In the genomic region with DNA sequence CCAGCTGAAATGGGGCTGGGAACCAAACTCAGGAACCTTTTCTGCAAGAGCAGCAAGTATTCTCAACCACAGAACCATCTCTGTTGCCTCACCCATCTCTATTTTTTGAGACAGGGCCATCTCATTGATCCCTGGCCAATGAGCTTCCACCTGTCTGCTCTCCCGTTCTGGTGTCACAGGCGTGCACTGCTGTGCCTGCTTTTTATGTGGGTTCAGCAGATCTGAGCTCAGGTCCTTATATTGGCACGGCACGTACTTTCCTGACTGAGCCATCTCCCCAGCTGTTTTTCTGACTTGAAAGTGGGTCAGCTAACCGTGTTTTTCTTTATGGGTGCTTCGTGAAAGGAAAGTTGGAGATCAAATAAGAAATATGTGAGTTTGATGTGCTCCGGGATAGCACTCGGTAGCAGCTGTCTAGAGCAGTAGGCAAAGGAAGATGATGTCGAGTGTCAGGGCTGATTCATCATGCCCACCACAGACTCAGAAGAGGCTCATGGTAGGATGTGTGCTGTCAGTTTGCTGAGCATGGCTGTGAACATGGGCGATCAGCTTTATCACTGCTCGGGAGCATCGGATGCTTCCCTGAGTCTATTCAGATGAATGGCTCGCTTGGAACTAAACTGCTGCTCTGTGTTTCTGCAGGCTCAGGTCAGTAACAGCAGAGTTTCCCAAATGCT, we compare ENCODE assay signal across 14 mouse cellular contexts.
DNase-seq lines count a peak whose midpoint lies in the region; TF ChIP-seq lines count a peak whose summit lies in the region.
"Had no signal": no experiment of that assay in that cellular context is flagged by ENCODE, and none has a peak within 500 bp of the region (broad histone marks: within the 10 kb centered on the region; RNA-seq: fewer than 3 reads in every experiment).

No protein-coding gene starts in this region.

- no peak for DNase-seq in gastrocnemius, adult 2 months
- DNase-seq in gastrocnemius, postnatal 36 days = no peak
- peak; percentile 43 to 52 for DNase-seq in right cerebral cortex, adult 2 months (ENCODE audit: low spot score in 2 of 2)
- no peak for DNase-seq in right cerebral cortex, postnatal 14 days
- peak; percentile 62 to 81 for DNase-seq in thymus, adult 18-20 months
- DNase-seq in kidney, postnatal 36 days = no peak
- no peak for DNase-seq in spleen, postnatal 14 days (ENCODE audit: low spot score in 2 of 2)
- DNase-seq in gastrocnemius, postnatal 25 days = no peak
- DNase-seq: cerebellum, adult 8-10 months; layer of hippocampus, adult 9-11 months; left cerebral cortex, postnatal 4 days; liver, embryonic 13.5 days had no signal

- intact Hi-C loops in gastrocnemius, adult 2 months (cut with DNase I) = no loop called here
- intact Hi-C loops in gastrocnemius, postnatal 36 days (cut with DNase I) = loop anchor here (5.0 kb wide), 1 partner anchor 33 kb away; no protein-coding TSS in a partner anchor

- H3K4me3 ChIP-seq in gastrocnemius, adult 2 months = no peak overlapping the region
- H3K4me3 ChIP-seq: forebrain, embryonic 10.5 days; liver, embryonic 13.5 days; midbrain, embryonic 15.5 days had no signal

- TF ChIP-seq CTCF in gastrocnemius, adult 2 months (IDR thresholded peaks at IDR 0.05) = no peak

- H3K27ac ChIP-seq in gastrocnemius, adult 2 months = peak overlapping the region; percentile 35; the same call in 1 of the 2 replicates
- H3K27ac ChIP-seq: forebrain, embryonic 10.5 days; liver, embryonic 13.5 days; midbrain, embryonic 15.5 days had no signal

Comparison
In these comparisons a context has a peak if more than half of its experiments do, and no peak if none do; other contexts are left out.
1. DNase-seq: peak in right cerebral cortex, adult 2 months (2 of 2) and thymus, adult 18-20 months (2 of 2); none in gastrocnemius, adult 2 months (single experiment), gastrocnemius, postnatal 36 days (0 of 2), right cerebral cortex, postnatal 14 days (single experiment), kidney, postnatal 36 days (0 of 2), spleen, postnatal 14 days (0 of 2) and gastrocnemius, postnatal 25 days (single experiment).